Mouse (Mus musculus): ENCODE measurements around the gene Aldh5a1. TPM values are rescaled to one million over a fixed set of nuclear protein-coding genes. Genes with fewer than 3 reads are reported as not detected.
"Not testable (repeated sequence)": the region's sequence is repeated elsewhere in the genome, so short reads cannot be mapped to it uniquely, and the experiment has no call there.

The Aldh5a1 gene
- 45.8 and 53.8 TPM in 2 replicates for total RNA-seq (2014; rRNA removed)
- polyA plus RNA-seq (2015; fragmentation: Nextera tagmentation; extraction: Ambion mirVana), result 14.6 and 15.4 TPM in 2 replicates

DNA sequence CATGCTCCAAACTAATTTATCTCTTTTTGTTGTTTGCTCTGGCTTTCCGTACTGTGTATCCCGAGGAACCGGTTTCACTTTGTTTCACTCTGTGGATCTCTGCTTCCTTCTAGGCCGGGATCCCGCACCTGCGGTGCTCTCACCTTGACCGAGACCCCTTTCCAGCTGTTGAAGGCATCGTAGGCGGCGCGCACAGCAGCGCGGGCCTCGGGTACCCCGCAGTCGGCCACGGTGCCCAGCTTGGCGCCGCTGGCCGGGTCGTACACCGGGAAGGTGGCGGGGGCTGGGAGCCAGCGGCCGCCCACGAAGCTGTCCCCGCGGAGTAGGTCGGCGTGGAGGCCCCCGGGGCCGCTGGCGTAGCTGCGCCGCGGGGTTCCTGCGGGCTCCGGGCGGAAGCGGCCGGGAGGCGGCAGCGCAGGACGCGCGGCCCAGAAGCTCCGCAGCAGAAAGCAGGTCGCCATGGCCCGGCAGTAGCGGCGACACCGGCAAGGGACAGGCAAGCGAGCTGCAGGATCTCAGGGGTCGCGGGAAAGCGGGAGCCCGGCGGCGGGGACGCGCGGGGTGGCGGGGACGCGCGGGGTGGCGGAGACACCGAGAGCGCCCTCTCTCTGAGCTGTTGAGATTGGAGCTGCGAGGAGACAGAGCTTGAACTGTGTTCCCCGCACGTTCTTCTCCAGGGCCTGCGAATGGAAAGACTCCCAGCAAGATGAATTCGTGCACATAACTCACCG is at the start of gene Aldh5a1:
Aldh5a1 (minus strand) TSS at position 554 of the 731 bp plus-strand sequence.
- WGBS, result under 1% methylated on average over 74 of the region's 75 CpGs
- H3K4me1 ChIP-seq (ENCODE audit: insufficient read depth, low read length), result peaks cover 15% of the 10 kb centered on the region; the same call in 1 of the 2 replicates
- TF ChIP-seq CTCF (IDR thresholded peaks at IDR 0.05), result peak; percentile 69
- no peaks in the 10 kb centered on the region for H3K36me3 ChIP-seq (ENCODE audit: insufficient read depth, low read length)
- no peaks in the 10 kb centered on the region for H3K9me3 ChIP-seq (ENCODE audit: low read length)
- H3K27ac ChIP-seq (ENCODE audit: low read depth, low read length), result peak within 1 kb of the TSS; percentile 79
- peak; percentile 82 for DNase-seq (ENCODE audit: low spot score)
- H3K4me2 ChIP-seq (ENCODE audit: low read depth, low read length, poor library complexity, severe bottlenecking), result peak within 1 kb of the TSS; percentile 48
- peak within 1 kb of the TSS; percentile 50 for H3K4me3 ChIP-seq (ENCODE audit: low read depth, low read length)
- H3K27me3 ChIP-seq (ENCODE audit: insufficient read depth, low read length), result no peaks in the 10 kb centered on the region
- H3K9ac ChIP-seq (replicated peaks; ENCODE audit: low read length, poor library complexity, severe bottlenecking), result peak within 1 kb of the TSS; percentile 77
- ATAC-seq (ENCODE audit: low FRiP score), result peak; percentile 84

- Histone ChIP-seq H3K9ac (replicated peaks; ENCODE audit: low read length, poor library complexity, severe bottlenecking) (no peak overlapping the region), H3K4me2 (ENCODE audit: low read depth, low read length, poor library complexity, severe bottlenecking) (no peak overlapping the region), H3K4me1 (ENCODE audit: insufficient read depth, low read length) (no peaks in the 10 kb centered on the region), H3K27me3 (ENCODE audit: insufficient read depth, low read length) (no peaks in the 10 kb centered on the region), H3K27ac (ENCODE audit: low read depth, low read length) (no peak overlapping the region), H3K9me3 (ENCODE audit: low read length) (no peaks in the 10 kb centered on the region), H3K36me3 (ENCODE audit: insufficient read depth, low read length) (peaks cover 9% of the 10 kb centered on the region), H3K4me3 (ENCODE audit: low read depth, low read length) (no peak overlapping the region)
- ATAC-seq (ENCODE audit: low FRiP score), result peak; percentile 69; the same call in 1 of the 2 replicates
- 38% methylated on average over 2 of the region's 2 CpGs for WGBS
- DNase-seq (ENCODE audit: low spot score), result peak; percentile 67
- no peak for TF ChIP-seq CTCF (IDR thresholded peaks at IDR 0.05)
Observed at GRCm38 (mm10) chr13:24985435-24985834, 48.0 kb upstream of the Aldh5a1 start.

DNA sequence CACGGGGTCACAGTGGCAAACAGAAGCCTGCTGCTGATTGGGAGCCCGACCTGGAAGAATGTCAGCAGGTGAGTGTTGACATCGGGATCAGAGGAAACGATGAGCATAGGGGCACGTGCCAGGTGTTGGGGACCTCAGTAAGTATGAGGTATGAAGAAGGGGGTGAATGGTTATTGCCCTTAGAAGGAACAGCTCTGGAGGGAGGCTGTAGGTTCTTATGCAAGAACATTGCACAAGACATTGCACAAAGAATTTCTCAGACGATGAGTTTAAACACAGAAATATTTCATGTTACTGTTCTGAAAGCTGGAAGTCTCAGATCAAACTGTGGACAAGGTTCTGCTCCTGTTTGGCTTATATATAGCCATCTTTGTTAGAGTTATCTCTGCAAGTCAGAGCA is 43.6 kb upstream of the Aldh5a1 start:
- Histone ChIP-seq H3K27ac (ENCODE audit: low read depth, low read length) (no peak overlapping the region), H3K4me2 (ENCODE audit: low read depth, low read length, poor library complexity, severe bottlenecking) (no peak overlapping the region), H3K9me3 (ENCODE audit: low read length) (no peaks in the 10 kb centered on the region), H3K4me1 (ENCODE audit: insufficient read depth, low read length) (no peaks in the 10 kb centered on the region), H3K36me3 (ENCODE audit: insufficient read depth, low read length) (no peaks in the 10 kb centered on the region), H3K4me3 (ENCODE audit: low read depth, low read length) (no peak overlapping the region), H3K9ac (replicated peaks; ENCODE audit: low read length, poor library complexity, severe bottlenecking) (no peak overlapping the region), H3K27me3 (ENCODE audit: insufficient read depth, low read length) (no peaks in the 10 kb centered on the region)
- TF ChIP-seq CTCF (IDR thresholded peaks at IDR 0.05), result no peak
- DNase-seq (ENCODE audit: low spot score) (no peak), ATAC-seq (ENCODE audit: low FRiP score) (no peak)
- 91% methylated on average over 6 of the region's 6 CpGs for whole genome bisulfite sequencing

DNA sequence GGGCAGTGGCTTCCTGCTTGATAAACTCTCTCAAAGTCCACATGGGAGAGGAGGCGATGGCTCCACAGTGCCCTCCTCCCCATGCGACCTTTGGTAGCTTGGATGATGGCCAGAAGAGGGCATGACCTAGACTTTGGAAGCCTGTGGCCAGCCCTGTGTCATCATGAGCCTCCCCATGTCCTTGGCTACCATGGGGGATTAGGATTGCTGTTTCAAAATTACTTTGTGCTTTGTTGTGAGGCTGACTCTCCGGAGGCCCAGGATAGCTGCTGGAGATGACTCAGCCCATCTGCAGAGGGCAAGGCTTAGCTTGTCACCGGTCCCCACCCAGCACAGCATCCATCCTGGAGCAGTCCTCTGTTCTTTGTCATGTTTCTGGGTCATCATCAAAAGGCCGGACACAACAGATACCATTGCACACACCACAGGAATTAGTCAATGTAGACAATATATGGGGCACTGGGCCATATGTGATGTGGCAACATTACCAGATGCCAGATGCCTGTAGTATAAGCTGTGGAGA is 40.4 kb upstream of the Aldh5a1 start:
- H3K9ac ChIP-seq (replicated peaks; ENCODE audit: low read length, poor library complexity, severe bottlenecking), result no peak overlapping the region
- ATAC-seq (ENCODE audit: low FRiP score) (no peak), DNase-seq (ENCODE audit: low spot score) (no peak)
- no peak overlapping the region for H3K27ac ChIP-seq (ENCODE audit: low read depth, low read length)
- H3K27me3 ChIP-seq (ENCODE audit: insufficient read depth, low read length), result no peaks in the 10 kb centered on the region
- H3K36me3 ChIP-seq (ENCODE audit: insufficient read depth, low read length), result no peaks in the 10 kb centered on the region
- H3K9me3 ChIP-seq (ENCODE audit: low read length), result no peaks in the 10 kb centered on the region
- H3K4me3 ChIP-seq (ENCODE audit: low read depth, low read length), result no peak overlapping the region
- no peak for TF ChIP-seq CTCF (IDR thresholded peaks at IDR 0.05)
- no peak overlapping the region for H3K4me2 ChIP-seq (ENCODE audit: low read depth, low read length, poor library complexity, severe bottlenecking)
- WGBS, result 85% methylated on average over 5 of the region's 5 CpGs
- no peaks in the 10 kb centered on the region for H3K4me1 ChIP-seq (ENCODE audit: insufficient read depth, low read length)

DNA sequence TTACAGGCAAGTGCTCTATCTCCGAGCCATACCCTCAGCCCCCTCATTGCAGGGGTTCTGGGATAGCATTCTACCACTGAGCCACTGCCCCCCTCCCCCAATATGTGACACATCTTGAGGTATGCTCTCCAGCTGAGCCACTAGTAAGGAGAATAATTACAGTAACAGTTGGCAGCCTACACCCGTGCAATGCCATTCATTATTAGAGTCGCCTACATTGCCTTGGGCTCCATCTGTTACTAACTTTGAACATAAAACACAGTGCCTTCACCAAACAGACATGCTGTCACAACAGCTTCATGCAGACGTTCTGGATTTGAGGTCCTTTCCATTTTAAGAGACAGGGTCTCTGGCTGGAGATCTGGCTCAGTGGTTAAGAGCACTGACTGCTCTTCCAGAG is 38.9 kb upstream of the Aldh5a1 start:
- Histone ChIP-seq H3K27ac (ENCODE audit: low read depth, low read length) (no peak overlapping the region), H3K27me3 (ENCODE audit: insufficient read depth, low read length) (no peaks in the 10 kb centered on the region), H3K4me1 (ENCODE audit: insufficient read depth, low read length) (no peaks in the 10 kb centered on the region), H3K36me3 (ENCODE audit: insufficient read depth, low read length) (no peaks in the 10 kb centered on the region), H3K9me3 (ENCODE audit: low read length) (no peaks in the 10 kb centered on the region), H3K9ac (replicated peaks; ENCODE audit: low read length, poor library complexity, severe bottlenecking) (no peak overlapping the region), H3K4me2 (ENCODE audit: low read depth, low read length, poor library complexity, severe bottlenecking) (no peak overlapping the region), H3K4me3 (ENCODE audit: low read depth, low read length) (no peak overlapping the region)
- TF ChIP-seq CTCF (IDR thresholded peaks at IDR 0.05), result no peak
- DNase-seq (ENCODE audit: low spot score) (peak; percentile 8), ATAC-seq (ENCODE audit: low FRiP score) (peak; percentile 41; the same call in 1 of the 2 replicates)
- WGBS, result 63% methylated on average over 4 of the region's 4 CpGs

DNA sequence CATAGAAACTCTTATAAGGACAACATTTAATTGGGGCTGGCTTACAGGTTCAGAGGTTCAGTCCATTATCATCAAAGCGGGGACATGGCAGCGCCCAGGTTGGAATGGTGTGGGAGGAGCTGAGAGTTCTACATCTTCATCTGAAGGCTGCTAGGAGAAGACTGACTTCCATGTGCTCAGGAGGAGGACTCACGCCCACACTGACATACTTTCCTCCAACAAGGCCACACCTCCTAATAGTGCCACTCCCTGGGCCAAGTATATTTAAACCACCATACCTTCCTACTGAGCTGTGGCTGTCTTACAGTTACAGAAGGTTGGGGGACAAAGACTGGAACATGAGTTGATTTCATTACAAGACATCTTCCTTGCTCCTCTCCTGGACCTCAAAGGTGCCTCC is 34.3 kb upstream of the Aldh5a1 start:
- ATAC-seq (ENCODE audit: low FRiP score), result not testable (repeated sequence)

More for the DNA sequence above, 34.3 kb upstream of the Aldh5a1 start:
- H3K4me3 ChIP-seq (ENCODE audit: low read depth, low read length); H3K9me3 ChIP-seq (ENCODE audit: low read length); H3K27ac ChIP-seq (ENCODE audit: low read depth, low read length); H3K4me1 ChIP-seq (ENCODE audit: insufficient read depth, low read length); H3K4me2 ChIP-seq (ENCODE audit: low read depth, low read length, poor library complexity, severe bottlenecking); DNase-seq (ENCODE audit: low spot score); H3K9ac ChIP-seq (replicated peaks; ENCODE audit: low read length, poor library complexity, severe bottlenecking); H3K27me3 ChIP-seq (ENCODE audit: insufficient read depth, low read length); H3K36me3 ChIP-seq (ENCODE audit: insufficient read depth, low read length): not testable (repeated sequence)
- 88% methylated on average over 3 of the region's 3 CpGs for WGBS
